Mouse (Mus musculus) MEL (cell line): ENCODE measurements around the gene Prpf19.

Experiments
- CHD2 ChIP-seq: IDR thresholded peaks from 2 replicates; pipeline ENCODE4 v1.6.1; 2011; ENCODE audit warnings: low read length, improper control_type of control experiment
- CTCF ChIP-seq, 3 experiments: IDR thresholded peaks in 2 of 3; conservative IDR thresholded peaks in 1 of 3; 2 replicates each; pipeline ENCODE4 v1.5.1; 2011 to 2012; ENCODE audit warnings: low read length in 3 of 3, low read depth in 2 of 3, mild to moderate bottlenecking in 2 of 3, improper control_type of control experiment in 1 of 3, inconsistent platforms in 1 of 3, mixed read lengths in 1 of 3, moderate library complexity in 1 of 3; ENCODE audit not compliant: control insufficient read depth in 1 of 3, insufficient read depth in 1 of 3, poor library complexity in 1 of 3, severe bottlenecking in 1 of 3
- KAT2A ChIP-seq: conservative IDR thresholded peaks from 2 replicates; pipeline ENCODE4 v1.6.1; 2012; ENCODE audit warnings: low read depth, low read length, improper control_type of control experiment, inconsistent platforms
- MAX ChIP-seq: IDR thresholded peaks from 2 replicates; pipeline ENCODE4 v1.6.1; 2011; ENCODE audit warnings: low read length, improper control_type of control experiment
- MXI1 ChIP-seq: IDR thresholded peaks from 2 replicates; pipeline ENCODE4 v1.6.1; 2011; ENCODE audit warnings: mild to moderate bottlenecking, low read depth, low read length, improper control_type of control experiment
- MYC ChIP-seq: IDR thresholded peaks from 2 replicates; pipeline ENCODE4 v1.6.1; 2011; ENCODE audit warnings: low read depth, mild to moderate bottlenecking, low read length, improper control_type of control experiment, moderate library complexity
- TCF12 ChIP-seq: IDR thresholded peaks from 2 replicates; pipeline ENCODE4 v1.6.1; 2014; ENCODE audit warnings: low read depth, mild to moderate bottlenecking, inconsistent platforms, low read length, improper control_type of control experiment, moderate library complexity
- ZMIZ1 ChIP-seq: IDR thresholded peaks from 2 replicates; pipeline ENCODE4 v1.6.1; 2012; ENCODE audit warnings: low read depth, mild to moderate bottlenecking, inconsistent platforms, low read length, improper control_type of control experiment, moderate library complexity

DNA sequence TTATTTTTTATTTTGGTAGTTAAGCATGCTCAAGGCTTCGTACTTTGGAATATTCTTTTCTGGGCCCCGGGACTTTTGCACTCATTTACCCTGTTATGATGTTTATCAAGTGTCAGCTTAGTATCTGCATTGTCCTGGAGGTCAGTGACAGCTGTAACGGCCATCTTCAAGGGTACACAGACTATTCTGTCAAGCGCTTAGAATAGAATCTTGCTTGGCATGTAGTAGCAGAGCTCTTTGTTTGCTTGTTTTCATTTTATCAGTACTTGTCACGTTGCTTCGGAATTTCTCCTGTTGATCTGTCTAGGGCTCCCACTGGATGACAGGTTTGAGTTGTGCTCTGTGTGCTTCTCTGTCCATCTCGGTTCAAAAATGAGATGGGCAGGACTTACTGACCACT, 1.8 kb downstream of the Prpf19 start:
- no peak for TF ChIP-seq MYC
- no peak for TF ChIP-seq KAT2A
- TF ChIP-seq ZMIZ1: no peak
- TF ChIP-seq CTCF (IDR thresholded peaks at IDR 0.05 in 2 of 3, conservative IDR thresholded peaks at IDR 0.05 in 1 of 3; ENCODE audit: control insufficient read depth in 1 of 3, insufficient read depth in 1 of 3, low read depth in 2 of 3, low read length in 3 of 3, poor library complexity in 1 of 3, severe bottlenecking in 1 of 3): no peak
- TF ChIP-seq MAX: no peak
- no peak for TF ChIP-seq CHD2
- TF ChIP-seq MXI1: no peak
- TF ChIP-seq TCF12: no peak
